Mouse (Mus musculus): ENCODE results near the gene 6430550D23Rik. TPM values are rescaled to one million over a fixed set of nuclear protein-coding genes. Genes with fewer than 3 reads are reported as not detected.

6430550D23Rik gene
- polyA plus RNA-seq (2012; ENCODE audit: insufficient read depth, insufficient read length, low replicate concordance, missing spikeins) = not detected in 2 replicates

DNA sequence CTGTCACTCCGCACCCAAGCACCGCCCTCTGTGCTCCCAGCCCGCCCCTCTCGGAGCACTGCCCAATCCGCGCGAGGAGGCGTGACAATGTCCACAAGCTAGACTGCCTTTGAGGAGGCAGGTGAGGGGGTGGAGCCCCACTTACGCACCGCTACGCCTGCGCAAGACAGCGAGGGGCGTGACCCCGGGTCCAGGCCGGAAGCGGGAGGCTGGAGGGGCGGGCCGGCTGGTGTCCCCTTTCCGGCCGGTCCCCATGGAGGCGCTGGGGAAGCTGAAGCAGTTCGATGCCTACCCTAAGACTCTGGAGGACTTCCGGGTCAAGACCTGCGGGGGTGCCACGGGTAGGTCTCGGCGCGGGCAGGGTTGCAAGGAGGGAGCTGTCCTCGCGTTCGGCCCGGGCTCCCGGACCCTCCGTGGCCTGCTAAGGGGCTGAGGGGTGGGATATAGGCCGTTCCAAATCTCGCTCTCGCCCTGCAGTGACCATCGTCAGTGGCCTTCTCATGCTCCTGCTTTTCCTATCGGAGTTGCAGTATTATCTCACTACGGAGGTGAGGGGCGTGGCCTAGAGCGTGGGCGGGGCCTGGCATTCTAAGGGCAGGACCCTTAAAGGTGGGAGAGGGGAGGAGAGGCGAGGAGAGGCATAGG lies at the start of gene 6430550D23Rik, which contains the start of gene Ergic3:
TSS of gene 6430550D23Rik (minus strand) at position 90 of the 645 bp plus-strand sequence.
TSS of gene Ergic3 (plus strand) at position 158 of the 645 bp plus-strand sequence.
- Histone ChIP-seq H3K4me3 (ENCODE audit: insufficient read depth, low read depth, low read length) (peak within 1 kb of the TSS; percentile 95), H3K4me1 (ENCODE audit: control insufficient read depth, insufficient read depth, low read length) (peaks cover 10% of the 10 kb centered on the region), H3K27ac (ENCODE audit: insufficient read depth, low read depth, low read length) (peak within 1 kb of the TSS; percentile 53; the same call in 1 of the 2 replicates)
- TF ChIP-seq CTCF (IDR thresholded peaks at IDR 0.05; ENCODE audit: insufficient read depth, low read depth, low read length) (no peak), POLR2A (IDR thresholded peaks at IDR 0.05; ENCODE audit: insufficient read depth, low read depth, low read length) (peak; percentile 78)
- WGBS = under 1% methylated on average over 45 of the region's 45 CpGs

DNA sequence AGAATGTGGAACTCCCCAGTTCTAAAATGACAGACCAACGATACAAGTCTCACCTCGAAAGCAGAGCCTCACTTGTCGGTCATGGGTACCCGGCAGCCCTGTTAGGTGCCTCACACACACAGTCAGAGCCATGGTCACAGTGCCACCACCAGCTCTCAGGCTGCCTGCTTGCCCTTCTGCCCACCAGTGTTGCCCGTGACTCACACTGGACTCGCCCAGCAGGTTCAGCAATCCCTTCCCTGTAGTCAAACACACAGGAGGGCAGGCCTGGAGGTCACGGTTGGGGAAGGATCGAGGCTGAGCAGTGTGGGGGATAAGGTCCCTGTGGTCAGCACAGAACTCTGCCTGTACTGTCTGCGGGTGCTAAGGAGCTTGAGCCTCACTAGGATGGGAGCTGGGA lies 45.0 kb upstream of the 6430550D23Rik start, which contains the start of gene Fer1l4:
TSS of gene Fer1l4 (minus strand) at position 132 of the 400 bp plus-strand sequence.
- 91% methylated on average over 9 of the region's 9 CpGs for WGBS
- Histone ChIP-seq H3K27ac (ENCODE audit: insufficient read depth, low read depth, low read length) (no peak within 1 kb of the TSS), H3K4me1 (ENCODE audit: control insufficient read depth, insufficient read depth, low read length) (peaks cover 3% of the 10 kb centered on the region; the same call in 1 of the 2 replicates)

DNA sequence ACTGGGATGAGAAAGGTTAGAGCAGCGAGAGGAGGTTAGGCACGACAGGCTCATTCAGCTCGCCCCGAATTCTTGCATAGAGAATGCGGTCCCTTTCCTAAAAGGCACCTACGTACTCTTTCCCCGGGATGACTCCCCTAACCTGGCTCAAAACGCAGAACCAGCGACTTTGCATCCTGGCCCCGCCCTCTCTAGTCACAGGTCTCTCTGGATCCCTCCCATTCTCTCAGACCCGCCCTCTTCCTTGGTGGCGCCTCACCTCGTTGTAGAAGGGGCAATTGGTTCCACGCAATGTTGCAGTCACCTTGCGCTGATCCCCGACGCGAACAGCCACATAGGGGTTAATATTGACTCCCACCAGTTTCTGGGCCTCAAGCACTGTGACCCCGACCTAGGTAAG lies 40.2 kb upstream of the 6430550D23Rik start:
- Histone ChIP-seq H3K4me3 (ENCODE audit: insufficient read depth, low read depth, low read length) (no peak overlapping the region), H3K4me1 (ENCODE audit: control insufficient read depth, insufficient read depth, low read length) (peaks cover 3% of the 10 kb centered on the region; the same call in 1 of the 2 replicates), H3K27ac (ENCODE audit: insufficient read depth, low read depth, low read length) (no peak overlapping the region)
- no peak for TF ChIP-seq POLR2A (IDR thresholded peaks at IDR 0.05; ENCODE audit: insufficient read depth, low read depth, low read length)
- TF ChIP-seq CTCF (IDR thresholded peaks at IDR 0.05; ENCODE audit: insufficient read depth, low read depth, low read length) = no peak
- 24% methylated on average over 19 of the region's 19 CpGs for WGBS

More for the DNA sequence above, 45.0 kb upstream of the 6430550D23Rik start, which contains the start of gene Fer1l4:
- H3K4me3 ChIP-seq (ENCODE audit: insufficient read depth, low read depth, low read length) = no peak within 1 kb of the TSS
- no peak for TF ChIP-seq POLR2A (IDR thresholded peaks at IDR 0.05; ENCODE audit: insufficient read depth, low read depth, low read length)
- TF ChIP-seq CTCF (IDR thresholded peaks at IDR 0.05; ENCODE audit: insufficient read depth, low read depth, low read length) = no peak

DNA sequence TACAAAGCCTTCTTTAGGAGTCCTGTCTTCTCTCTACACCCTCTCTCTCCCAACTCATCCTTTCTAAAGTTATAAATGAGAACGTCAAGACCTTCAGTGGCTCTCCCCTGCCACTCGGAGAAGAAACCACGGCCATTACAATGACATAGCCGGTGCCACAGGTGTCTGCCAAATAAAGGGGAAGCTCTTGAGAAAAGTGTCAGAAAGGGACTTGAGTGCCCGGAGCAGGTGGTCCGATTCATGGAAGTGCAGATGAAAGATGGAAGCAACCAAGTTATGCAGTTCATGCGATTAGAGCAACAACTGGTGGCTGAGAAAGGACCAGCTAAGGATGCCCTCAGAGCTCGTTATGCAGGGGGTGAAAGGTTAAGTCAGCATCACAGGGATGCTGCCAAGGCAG lies 35.1 kb upstream of the 6430550D23Rik start:
- 85% methylated on average over 8 of the region's 8 CpGs for WGBS
- Histone ChIP-seq H3K27ac (ENCODE audit: insufficient read depth, low read depth, low read length) (no peak overlapping the region), H3K4me3 (ENCODE audit: insufficient read depth, low read depth, low read length) (no peak overlapping the region), H3K4me1 (ENCODE audit: control insufficient read depth, insufficient read depth, low read length) (peaks cover 1% of the 10 kb centered on the region; the same call in 1 of the 2 replicates)
- no peak for TF ChIP-seq POLR2A (IDR thresholded peaks at IDR 0.05; ENCODE audit: insufficient read depth, low read depth, low read length)
- TF ChIP-seq CTCF (IDR thresholded peaks at IDR 0.05; ENCODE audit: insufficient read depth, low read depth, low read length) = no peak

DNA sequence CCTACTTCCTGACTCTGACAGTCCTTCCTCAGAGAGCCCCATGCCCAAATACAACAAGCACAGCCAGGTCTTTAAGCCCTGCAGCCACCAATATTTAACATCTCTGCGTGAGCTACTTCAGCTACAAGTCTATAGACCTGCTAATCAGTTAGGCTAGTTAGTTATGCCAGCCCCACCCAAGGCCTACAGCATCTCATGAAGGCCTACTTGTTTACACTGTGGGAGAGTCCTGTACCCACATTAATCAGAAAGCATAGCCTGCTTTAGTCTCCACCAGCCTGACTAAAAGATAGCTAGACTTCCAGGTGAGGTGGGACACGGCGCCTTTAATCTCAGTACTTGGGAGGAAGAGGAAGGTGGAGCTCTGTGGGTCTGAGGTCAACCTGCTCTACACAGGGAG lies 31.6 kb upstream of the 6430550D23Rik start:
- 93% methylated on average over 3 of the region's 3 CpGs for WGBS
- Histone ChIP-seq H3K4me1 (ENCODE audit: control insufficient read depth, insufficient read depth, low read length) (no peaks in the 10 kb centered on the region), H3K27ac (ENCODE audit: insufficient read depth, low read depth, low read length) (no peak overlapping the region), H3K4me3 (ENCODE audit: insufficient read depth, low read depth, low read length) (no peak overlapping the region)
- TF ChIP-seq CTCF (IDR thresholded peaks at IDR 0.05; ENCODE audit: insufficient read depth, low read depth, low read length) (no peak), POLR2A (IDR thresholded peaks at IDR 0.05; ENCODE audit: insufficient read depth, low read depth, low read length) (no peak)

DNA sequence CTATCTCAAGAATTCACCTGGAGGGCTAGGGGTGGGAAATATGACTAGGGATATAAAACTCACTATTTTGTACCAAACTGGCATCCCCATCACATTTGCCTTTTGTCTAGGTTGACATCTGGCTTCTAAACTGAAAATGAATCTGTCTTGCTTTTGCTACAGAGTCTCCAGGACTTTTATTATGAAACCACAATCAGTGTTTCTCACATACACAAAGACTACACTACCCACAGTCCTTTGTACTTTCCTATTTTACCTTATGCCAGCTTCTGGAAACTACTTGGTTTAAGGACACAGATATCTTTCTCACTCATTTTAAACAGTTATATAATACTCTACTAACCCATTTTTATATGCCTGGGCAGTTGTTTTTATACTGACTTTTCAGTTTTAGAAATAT lies 17.7 kb upstream of the 6430550D23Rik start:
- no peaks in the 10 kb centered on the region for H3K4me1 ChIP-seq (ENCODE audit: control insufficient read depth, insufficient read depth, low read length)
- TF ChIP-seq POLR2A (IDR thresholded peaks at IDR 0.05; ENCODE audit: insufficient read depth, low read depth, low read length) (no peak), CTCF (IDR thresholded peaks at IDR 0.05; ENCODE audit: insufficient read depth, low read depth, low read length) (no peak)
- H3K4me3 ChIP-seq (ENCODE audit: insufficient read depth, low read depth, low read length) = no peak overlapping the region
- no peak overlapping the region for H3K27ac ChIP-seq (ENCODE audit: insufficient read depth, low read depth, low read length)

DNA sequence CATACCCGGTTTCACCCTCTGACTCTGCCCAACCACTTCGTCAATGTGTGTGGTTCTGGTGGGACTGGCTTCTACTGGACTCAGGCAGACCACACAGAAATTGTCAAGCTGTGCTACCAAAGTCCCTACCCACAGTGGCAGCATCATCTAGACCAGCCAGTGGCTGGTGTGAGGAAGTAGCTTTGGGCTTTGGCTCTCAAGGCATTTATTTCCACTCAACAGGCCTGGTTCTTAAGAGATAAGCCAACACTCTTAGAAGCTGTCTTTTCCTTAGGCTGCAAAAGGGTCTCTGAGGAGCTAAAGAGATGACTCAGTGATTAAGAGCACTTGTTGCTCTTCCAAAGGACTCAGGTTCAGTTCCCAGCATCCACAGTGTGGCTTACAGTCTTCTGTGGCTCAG lies 14.0 kb upstream of the 6430550D23Rik start:
- Histone ChIP-seq H3K27ac (ENCODE audit: insufficient read depth, low read depth, low read length) (no peak overlapping the region), H3K4me3 (ENCODE audit: insufficient read depth, low read depth, low read length) (no peak overlapping the region), H3K4me1 (ENCODE audit: control insufficient read depth, insufficient read depth, low read length) (no peaks in the 10 kb centered on the region)
- 88% methylated on average over 2 of the region's 2 CpGs for WGBS
- TF ChIP-seq CTCF (IDR thresholded peaks at IDR 0.05; ENCODE audit: insufficient read depth, low read depth, low read length) = no peak
- no peak for TF ChIP-seq POLR2A (IDR thresholded peaks at IDR 0.05; ENCODE audit: insufficient read depth, low read depth, low read length)

DNA sequence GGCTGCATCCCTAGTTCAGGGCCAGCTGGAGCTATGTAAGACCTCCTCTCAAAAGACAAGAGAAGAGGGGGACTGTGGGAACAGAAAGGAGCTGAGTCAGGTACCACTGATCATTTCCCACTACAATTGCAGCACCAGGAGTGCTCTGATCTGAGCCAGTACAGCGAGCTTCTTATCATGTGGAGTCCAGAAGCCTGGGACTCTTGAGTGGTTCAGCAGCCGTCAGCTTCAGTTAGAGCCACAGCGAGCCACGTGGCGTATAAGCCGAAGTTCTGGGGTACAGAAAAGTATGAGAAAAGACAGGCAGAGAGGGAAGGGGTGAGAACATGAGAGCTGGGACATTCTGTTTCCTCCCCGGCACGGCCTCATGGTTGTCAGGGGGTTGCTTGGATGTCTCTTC lies 13.4 kb upstream of the 6430550D23Rik start:
- TF ChIP-seq CTCF (IDR thresholded peaks at IDR 0.05; ENCODE audit: insufficient read depth, low read depth, low read length) (no peak), POLR2A (IDR thresholded peaks at IDR 0.05; ENCODE audit: insufficient read depth, low read depth, low read length) (no peak)
- 88% methylated on average over 8 of the region's 8 CpGs for WGBS
- Histone ChIP-seq H3K4me3 (ENCODE audit: insufficient read depth, low read depth, low read length) (no peak overlapping the region), H3K4me1 (ENCODE audit: control insufficient read depth, insufficient read depth, low read length) (no peaks in the 10 kb centered on the region), H3K27ac (ENCODE audit: insufficient read depth, low read depth, low read length) (no peak overlapping the region)

DNA sequence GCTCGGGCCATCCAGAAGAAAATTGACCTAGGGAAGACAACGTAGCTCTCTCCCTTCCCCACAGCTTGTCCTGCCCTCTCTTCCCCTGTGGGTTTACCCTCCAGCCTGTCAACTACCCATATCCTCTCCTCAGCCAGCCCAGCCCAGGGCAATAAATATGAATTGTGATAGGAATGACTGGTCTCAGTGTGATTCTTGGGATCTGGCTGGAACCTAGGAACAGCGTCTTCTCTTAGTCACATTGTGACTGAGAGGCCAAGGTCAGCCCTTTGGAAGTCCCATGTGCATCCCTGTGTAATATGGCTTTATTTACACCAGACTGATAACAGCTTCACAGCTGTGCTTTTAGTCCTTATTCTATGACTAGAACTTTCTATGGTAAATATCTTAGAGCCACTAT lies 10.3 kb upstream of the 6430550D23Rik start:
- no peaks in the 10 kb centered on the region for H3K4me1 ChIP-seq (ENCODE audit: control insufficient read depth, insufficient read depth, low read length)
- H3K4me3 ChIP-seq (ENCODE audit: insufficient read depth, low read depth, low read length) = no peak overlapping the region
- 91% methylated on average over 3 of the region's 3 CpGs for WGBS
- H3K27ac ChIP-seq (ENCODE audit: insufficient read depth, low read depth, low read length) = no peak overlapping the region
- TF ChIP-seq POLR2A (IDR thresholded peaks at IDR 0.05; ENCODE audit: insufficient read depth, low read depth, low read length) = no peak
- TF ChIP-seq CTCF (IDR thresholded peaks at IDR 0.05; ENCODE audit: insufficient read depth, low read depth, low read length) = no peak

Data from olfactory bulb, adult 2 months (tissue).